Mouse (Mus musculus): ENCODE measurements around the gene I830077J02Rik.

DNA sequence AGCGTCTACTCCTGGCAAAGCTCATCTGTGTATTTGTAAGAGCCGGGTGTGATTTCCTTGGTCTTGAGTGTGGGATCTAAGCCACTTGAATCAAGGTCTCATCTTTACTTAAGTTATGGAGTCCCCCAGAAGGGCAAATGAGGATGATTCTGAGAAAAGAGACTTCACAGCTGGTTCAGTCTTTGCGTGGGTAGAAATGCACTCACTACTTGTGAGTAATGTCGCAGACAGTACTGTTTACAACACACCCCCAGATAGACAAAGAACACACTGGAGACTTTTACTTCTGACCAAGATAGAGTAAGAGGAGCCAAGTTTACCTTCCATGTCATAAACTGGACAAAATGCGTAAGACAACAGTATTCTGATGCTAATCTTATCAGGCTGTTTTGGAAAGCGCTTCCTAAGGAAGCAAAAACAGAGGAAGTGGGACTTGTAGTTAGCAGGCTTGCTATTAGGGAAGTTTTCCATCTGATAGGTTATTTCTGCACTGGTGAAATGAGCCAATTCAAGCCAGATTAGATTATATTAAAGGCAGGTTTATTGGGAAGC is 55.1 kb downstream of the I830077J02Rik start:
- no peak for TF ChIP-seq POLR2A (IDR thresholded peaks at IDR 0.05; ENCODE audit: control insufficient read depth, extremely low read depth, insufficient read depth, low read length, poor library complexity)
- no peak for TF ChIP-seq CTCF (IDR thresholded peaks at IDR 0.05; ENCODE audit: borderline replicate concordance, control insufficient read depth, extremely low read depth, insufficient read depth, low read length, poor library complexity)
